Mouse (Mus musculus): ENCODE measurements around the gene N6amt1. TPM values are rescaled to one million over a fixed set of nuclear protein-coding genes. Genes with fewer than 3 reads are reported as not detected.

Gene N6amt1
- total RNA-seq, 4 experiments from 2014 or later: 17.0 to 19.9 (median 18.5) TPM

GRCm38 (mm10) chr16:87384366-87384765 lies 30.4 kb downstream of the N6amt1 start:
- no peak for DNase-seq (ENCODE audit: low spot score in 2 of 2)

GRCm38 (mm10) chr16:87387444-87387977 lies 33.5 kb downstream of the N6amt1 start:
- no peak for DNase-seq (ENCODE audit: low spot score in 2 of 2)

- peak; percentile 48 to 69 for DNase-seq (ENCODE audit: low spot score in 2 of 2)
Measured at GRCm38 (mm10) chr16:87393813-87394548, 40.0 kb downstream of the N6amt1 start.

GRCm38 (mm10) chr16:87405001-87405400 lies 51.0 kb downstream of the N6amt1 start:
- no peak for DNase-seq (ENCODE audit: low spot score in 2 of 2)

Other genes with a start within 250 kb of the N6amt1 start
- gene Ltn1, start 78.4 kb downstream of the N6amt1 start, total RNA-seq (2022): 10 to 100 TPM; 40.0 to 50.7 (median 44.1) TPM
- 10 to 100 TPM in 2 of 4 experiments, 1 to 10 TPM in 2; 8.7 to 11.8 (median 10.2) TPM for gene Rwdd2b, start 86.4 kb downstream of the N6amt1 start, total RNA-seq (2022)
- 10 to 100 TPM; 43.4 to 53.5 (median 48.7) TPM for gene Usp16, start 100.5 kb downstream of the N6amt1 start, total RNA-seq (2022)
- 100 to 1,000 TPM; 174 to 197 (median 187) TPM for gene Cct8, start 141.7 kb downstream of the N6amt1 start, total RNA-seq (2022)
- under 1 TPM; 0.25 to 0.47 (median 0.38) TPM for gene Map3k7cl, start 199.1 kb downstream of the N6amt1 start, total RNA-seq (2022)